7 mouse cellular contexts compared by ENCODE assay signal in the genomic region with DNA sequence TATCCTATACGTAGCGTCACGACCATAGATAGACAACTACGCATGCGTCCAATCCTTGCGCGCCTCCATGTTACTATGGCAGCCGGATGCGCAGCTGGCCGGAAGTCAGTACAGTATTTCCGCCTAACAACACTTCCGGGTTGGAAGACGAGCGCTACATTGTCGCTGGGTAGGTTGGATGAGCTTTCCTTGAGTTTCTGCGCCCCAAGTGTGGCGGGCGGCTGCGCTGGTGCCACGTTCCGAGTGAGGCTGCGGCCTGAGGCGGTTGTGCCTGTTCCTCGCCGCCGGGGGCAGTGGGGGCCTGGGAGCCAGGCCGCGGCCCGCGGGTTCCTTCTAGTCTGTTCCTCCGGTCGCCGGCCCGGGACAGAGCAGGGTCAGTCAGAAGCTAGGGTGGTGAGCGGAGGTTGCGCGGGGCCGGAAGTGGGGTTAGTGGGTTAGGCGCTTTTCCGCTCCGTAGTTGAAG. TPM values are rescaled to one million over a fixed set of nuclear protein-coding genes. Genes with fewer than 3 reads are reported as not detected.
DNase-seq lines count a peak whose midpoint lies in the region; ATAC-seq lines count a peak whose summit lies in the region.

A gene (plus strand): TSS at position 128 of the 463 bp plus-strand sequence.

- H3K9ac ChIP-seq in limb, embryonic 11.5 days (ENCODE audit: low read length): peak within 1 kb of the TSS; percentile 77
- peak within 1 kb of the TSS; percentile 54 for H3K9ac ChIP-seq in midbrain, embryonic 14.5 days (replicated peaks; ENCODE audit: low read length)

- no peaks in the 10 kb centered on the region for H3K9me3 ChIP-seq in embryonic facial prominence, embryonic 10.5 days
- no peaks in the 10 kb centered on the region for H3K9me3 ChIP-seq in limb, embryonic 11.5 days (ENCODE audit: control insufficient read depth, low read length)
- H3K9me3 ChIP-seq in midbrain, embryonic 14.5 days (ENCODE audit: control insufficient read depth, low read length): no peaks in the 10 kb centered on the region

- peaks cover 5% of the 10 kb centered on the region for H3K36me3 ChIP-seq in embryonic facial prominence, embryonic 10.5 days (replicated peaks)
- no peaks in the 10 kb centered on the region for H3K36me3 ChIP-seq in limb, embryonic 11.5 days (ENCODE audit: control insufficient read depth, insufficient read depth, low read length)
- no peaks in the 10 kb centered on the region for H3K36me3 ChIP-seq in midbrain, embryonic 14.5 days (ENCODE audit: control insufficient read depth, insufficient read depth, low read length)

- peak; percentile 90 for DNase-seq in adrenal gland, postnatal 10 days
- peak; percentile 93 for DNase-seq in embryonic facial prominence, embryonic 10.5 days (ENCODE audit: low spot score)
- DNase-seq in kidney, adult 18-20 months: peak; percentile 91
- DNase-seq in limb, embryonic 11.5 days (ENCODE audit: low spot score): peak; percentile 95
- DNase-seq in midbrain, embryonic 14.5 days: peak; percentile 98
- peak; percentile 78 for DNase-seq in spleen, adult 18-20 months

- H3K4me3 ChIP-seq in embryonic facial prominence, embryonic 10.5 days: peak within 1 kb of the TSS; percentile 98
- peak within 1 kb of the TSS; percentile 97 for H3K4me3 ChIP-seq in limb, embryonic 11.5 days (ENCODE audit: low read depth, low read length)
- H3K4me3 ChIP-seq in midbrain, embryonic 14.5 days (replicated peaks; ENCODE audit: low read depth, low read length): peak within 1 kb of the TSS; percentile 93

- H3K27ac ChIP-seq in embryonic facial prominence, embryonic 10.5 days (replicated peaks): peak within 1 kb of the TSS; percentile 91
- peak within 1 kb of the TSS; percentile 87 for H3K27ac ChIP-seq in limb, embryonic 11.5 days (replicated peaks; ENCODE audit: low read depth, low read length)
- H3K27ac ChIP-seq in midbrain, embryonic 14.5 days (replicated peaks; ENCODE audit: low read depth, low read length): peak within 1 kb of the TSS; percentile 85

- peaks cover 37% of the 10 kb centered on the region for H3K27me3 ChIP-seq in embryonic facial prominence, embryonic 10.5 days (replicated peaks; ENCODE audit: low read depth, poor library complexity, severe bottlenecking)
- H3K27me3 ChIP-seq in limb, embryonic 11.5 days (ENCODE audit: control insufficient read depth, insufficient read depth, low read length): no peaks in the 10 kb centered on the region
- peaks cover 8% of the 10 kb centered on the region; the same call in 1 of the 2 replicates for H3K27me3 ChIP-seq in midbrain, embryonic 14.5 days (ENCODE audit: control insufficient read depth, insufficient read depth, low read length)

- H3K4me1 ChIP-seq in embryonic facial prominence, embryonic 10.5 days: peaks cover 12% of the 10 kb centered on the region
- H3K4me1 ChIP-seq in limb, embryonic 11.5 days (ENCODE audit: control insufficient read depth, insufficient read depth, low read length): no peaks in the 10 kb centered on the region; the same call in 1 of the 2 replicates
- H3K4me1 ChIP-seq in midbrain, embryonic 14.5 days (ENCODE audit: control insufficient read depth, insufficient read depth, low read length): peaks cover 10% of the 10 kb centered on the region; the same call in 1 of the 2 replicates

- WGBS in embryonic facial prominence, embryonic 10.5 days: under 1% methylated on average over 41 of the region's 41 CpGs
- WGBS in limb, embryonic 11.5 days: under 1% methylated on average over 41 of the region's 41 CpGs
- WGBS in midbrain, embryonic 14.5 days: under 1% methylated on average over 41 of the region's 41 CpGs

- ATAC-seq in granulocyte monocyte progenitor cell, adult 5-6 weeks (replicated peaks; ENCODE audit: poor library complexity, severe bottlenecking): peak; percentile 94
- ATAC-seq in limb, embryonic 11.5 days (ENCODE audit: insufficient number of reproducible peaks, low FRiP score, low TSS enrichment, low read depth): peak; percentile 94
- ATAC-seq in midbrain, embryonic 14.5 days (ENCODE audit: low FRiP score, low TSS enrichment): peak; percentile 93

- peak within 1 kb of the TSS; percentile 77 for H3K4me2 ChIP-seq in limb, embryonic 11.5 days (ENCODE audit: low read depth, severe bottlenecking)
- H3K4me2 ChIP-seq in midbrain, embryonic 14.5 days (ENCODE audit: low read length): peak within 1 kb of the TSS; percentile 81

RNA-seq across cellular contexts. Expression of the gene that starts here (rescaled TPM):
- total RNA-seq in adrenal gland, postnatal 10 days (2021): 10 to 100 TPM in 1 of 2 experiments, 1 to 10 TPM in 1; 9.8 to 13.3 TPM
- polyA plus RNA-seq in embryonic facial prominence, embryonic 10.5 days (2016; fragmentation: Nextera tagmentation; extraction: Ambion mirVana): 10.4 and 13.9 TPM in 2 replicates
- 11.9 and 26.9 TPM in 2 replicates for total RNA-seq in granulocyte monocyte progenitor cell, adult 5-6 weeks (2014; fragmentation: Nextera tagmentation)
- 17.5 and 20.9 TPM in 2 replicates for total RNA-seq in granulocyte monocyte progenitor cell, adult 5-6 weeks (2017)
- polyA plus RNA-seq in limb, embryonic 11.5 days (2014; fragmentation: Nextera tagmentation; extraction: Ambion mirVana): 13.1 and 13.4 TPM in 2 replicates
- polyA plus RNA-seq in midbrain, embryonic 14.5 days (2014; fragmentation: Nextera tagmentation; extraction: Ambion mirVana): 6.9 and 7.4 TPM in 2 replicates

Comparison
In these comparisons a context has a peak if more than half of its experiments do, and no peak if none do; other contexts are left out.
1. Peak in every context shown above with its lines: DNase-seq, ATAC-seq, H3K4me3 ChIP-seq and H3K27ac ChIP-seq.